Mouse (Mus musculus): ENCODE results near the gene Efcab8.

DNA sequence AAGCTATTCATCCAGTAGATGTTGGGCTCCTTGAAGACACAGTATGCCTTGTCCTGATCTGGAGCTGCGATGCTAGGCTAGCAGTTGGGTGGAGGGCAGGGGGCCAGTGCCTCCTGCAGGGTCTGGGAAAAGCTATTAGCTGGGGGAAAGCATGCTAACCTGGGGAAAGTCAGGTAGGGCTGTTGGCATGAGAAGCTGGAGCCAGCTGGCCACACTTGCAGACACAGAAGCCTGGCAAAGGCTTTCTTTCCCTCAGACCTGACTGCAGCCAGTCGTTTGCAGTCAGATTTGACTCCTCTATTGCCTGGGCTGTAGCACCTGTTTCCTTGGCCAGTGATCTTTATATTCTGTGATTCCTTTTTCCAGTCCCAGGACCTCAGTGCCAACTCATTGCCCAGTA lies 79.8 kb downstream of the Efcab8 start:
- TF ChIP-seq ZC3H11A (IDR thresholded peaks at IDR 0.05; ENCODE audit: borderline replicate concordance, low read depth, low read length) = no peak
- no peak for TF ChIP-seq HCFC1 (IDR thresholded peaks at IDR 0.05; ENCODE audit: borderline replicate concordance, insufficient read depth, low read length)
- no peak for TF ChIP-seq MAFK (IDR thresholded peaks at IDR 0.05; ENCODE audit: insufficient read depth, low read depth, low read length)

All from ES-E14 (cell line).